Mouse (Mus musculus): ENCODE results near the gene Pfkfb3.

Pfkfb3 gene

GRCm38 (mm10) chr2:11438231-11438954, 115.5 kb downstream of the Pfkfb3 start:
- no peak for DNase-seq (ENCODE audit: inconsistent age in 2 of 2, low spot score in 1 of 2)

- no peak for DNase-seq (ENCODE audit: inconsistent age in 2 of 2, low spot score in 1 of 2)
These were observed 117.5 kb downstream of the Pfkfb3 start for GRCm38 (mm10) chr2:11436353-11436752.

GRCm38 (mm10) chr2:11433353-11433752, 120.5 kb downstream of the Pfkfb3 start:
- DNase-seq (ENCODE audit: inconsistent age in 2 of 2, low spot score in 1 of 2): no peak

DNA sequence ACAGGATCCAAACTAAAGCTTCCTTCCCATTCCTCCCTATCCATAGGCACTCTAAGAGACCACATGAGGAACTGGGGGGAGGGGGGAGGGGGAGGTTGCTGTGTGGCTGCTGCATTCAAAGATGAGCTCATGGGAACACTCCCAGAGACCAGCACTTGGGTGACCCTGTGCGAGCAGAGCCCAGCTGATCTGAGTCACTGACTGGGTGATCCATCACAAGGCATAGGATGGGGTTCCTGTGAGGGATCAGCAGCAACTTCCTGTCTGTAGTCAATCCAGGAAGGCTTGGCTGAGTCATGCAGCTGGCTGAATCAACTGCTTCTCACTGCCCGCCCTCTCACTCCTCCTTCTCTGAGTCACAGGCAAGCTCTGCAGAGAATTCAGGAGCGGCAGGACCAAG, 124.3 kb downstream of the Pfkfb3 start:
- DNase-seq (ENCODE audit: inconsistent age in 2 of 2, low spot score in 1 of 2): peak; percentile 94 to 96

- DNase-seq (ENCODE audit: inconsistent age in 2 of 2, low spot score in 1 of 2): peak; percentile 41 to 72
These were observed 125.3 kb downstream of the Pfkfb3 start for GRCm38 (mm10) chr2:11428621-11429020.

DNA sequence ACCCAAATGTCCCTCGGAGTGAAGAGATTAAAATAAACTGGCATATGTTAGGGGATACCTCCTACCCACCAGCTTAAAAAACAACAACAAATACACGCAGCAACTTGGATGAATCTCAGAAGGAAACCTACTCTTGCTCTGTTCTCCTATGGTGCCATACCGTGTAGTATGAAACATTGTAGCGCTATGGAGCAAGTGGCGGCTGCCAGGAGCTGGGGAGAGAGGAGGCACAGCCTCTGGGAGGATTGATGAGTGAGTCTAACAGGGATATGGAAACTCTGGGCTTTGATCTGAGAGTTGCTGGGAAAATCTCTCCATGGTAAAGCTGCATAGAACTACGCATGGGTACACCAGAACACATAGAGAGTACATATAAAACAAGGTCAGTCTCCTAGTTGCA, 126.3 kb downstream of the Pfkfb3 start:
- DNase-seq (ENCODE audit: inconsistent age in 2 of 2, low spot score in 1 of 2): no peak

DNA sequence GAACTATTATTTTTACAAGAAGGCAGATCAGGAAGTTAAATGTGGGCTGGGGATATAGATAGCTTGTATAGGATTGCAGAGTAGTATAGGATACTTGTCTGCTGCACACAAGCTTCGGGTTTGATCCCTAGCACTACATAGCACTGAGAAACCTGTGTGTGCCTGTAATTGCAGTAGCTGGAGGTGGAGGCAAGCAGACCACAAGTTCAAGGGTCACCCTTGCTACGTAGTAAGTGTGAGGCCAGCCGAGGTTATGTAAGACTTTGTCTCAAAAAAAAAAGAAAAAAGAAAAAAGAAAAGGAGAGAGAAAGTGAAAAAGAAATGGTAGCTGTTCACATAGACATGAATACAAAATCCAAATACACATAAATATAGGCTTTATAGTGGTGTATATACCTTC, 127.5 kb downstream of the Pfkfb3 start:
- DNase-seq (ENCODE audit: inconsistent age in 2 of 2, low spot score in 1 of 2): no peak

DNA sequence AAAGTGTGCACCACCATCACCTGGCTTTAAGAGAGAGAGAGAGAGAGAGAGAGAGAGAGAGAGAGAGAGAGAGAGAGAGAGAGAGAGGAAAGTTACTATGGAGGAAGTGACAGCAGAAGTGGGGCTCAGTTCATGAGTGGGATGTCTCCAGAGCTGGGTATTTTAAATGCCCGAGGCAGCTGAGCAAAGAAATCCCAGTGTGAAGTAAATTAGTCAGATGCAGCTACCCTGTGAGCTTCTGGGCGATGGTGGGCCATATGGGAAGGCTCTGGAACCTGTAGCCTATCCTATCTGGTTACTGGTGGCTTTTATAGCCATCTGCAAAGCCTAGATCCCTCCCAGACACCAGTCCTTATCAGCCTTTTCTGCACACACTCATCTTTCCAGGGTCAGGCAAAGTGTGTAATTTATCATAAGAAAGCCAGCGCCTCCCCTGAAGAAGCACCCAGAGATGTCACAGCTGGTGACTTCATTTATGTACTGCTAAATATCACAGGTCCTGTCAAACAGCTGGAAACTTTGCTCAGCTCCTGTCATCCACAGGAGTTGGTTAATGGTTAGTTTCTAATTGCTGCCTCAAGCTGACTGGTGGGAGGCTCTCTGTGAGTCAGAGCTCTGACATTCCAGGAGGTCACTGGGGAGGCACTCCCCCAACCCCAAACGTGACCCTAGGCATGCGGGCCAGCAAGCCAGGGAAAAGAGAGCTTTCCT, 128.3 kb downstream of the Pfkfb3 start:
- DNase-seq (ENCODE audit: inconsistent age in 2 of 2, low spot score in 1 of 2): peak; percentile 54 to 70

- DNase-seq (ENCODE audit: inconsistent age in 2 of 2, low spot score in 1 of 2): no peak
These were observed 129.6 kb downstream of the Pfkfb3 start for GRCm38 (mm10) chr2:11424252-11424651.

DNA sequence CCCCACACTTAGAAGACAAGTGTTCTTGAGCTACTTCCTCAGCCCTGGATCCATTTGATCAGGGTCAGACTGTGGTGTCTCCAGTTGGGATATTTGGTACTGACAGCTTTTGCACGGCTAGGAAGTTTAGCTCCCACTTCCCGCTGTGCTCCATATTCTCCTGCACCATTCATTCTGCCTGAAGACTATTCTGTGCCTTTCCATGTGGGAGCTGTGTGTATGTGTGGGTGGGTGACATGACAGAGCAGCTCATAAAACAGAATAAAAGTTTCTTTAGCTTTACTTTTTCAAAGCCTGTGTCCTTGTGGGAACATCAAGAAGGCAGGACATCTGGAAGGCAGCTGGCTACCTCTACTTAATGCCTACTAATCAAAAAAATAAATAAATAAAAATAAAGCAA, 130.5 kb downstream of the Pfkfb3 start:
- no peak for DNase-seq (ENCODE audit: inconsistent age in 2 of 2, low spot score in 1 of 2)

DNA sequence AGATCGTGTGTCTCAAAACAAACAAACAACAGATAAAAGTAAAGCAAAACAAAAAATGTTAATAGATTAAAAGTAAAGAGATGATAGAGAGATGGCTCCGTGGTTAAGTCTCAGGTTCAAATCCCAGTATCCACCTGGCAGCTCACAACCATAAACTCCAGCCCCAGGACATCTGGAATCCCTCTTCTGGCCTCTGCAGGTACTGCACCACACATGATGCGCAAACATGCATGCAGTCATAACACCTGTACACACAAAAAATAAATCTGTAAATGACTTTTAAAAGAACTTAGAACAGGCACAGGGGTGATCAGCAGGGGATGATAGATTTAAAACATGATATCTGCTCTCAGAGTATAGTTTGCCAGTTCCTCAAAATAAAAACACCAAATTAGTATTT, 131.5 kb downstream of the Pfkfb3 start:
- DNase-seq (ENCODE audit: inconsistent age in 2 of 2, low spot score in 1 of 2): no peak

Measured in adrenal gland, adult (tissue).